Mouse (Mus musculus): ENCODE data around the gene Cd300c. TPM values are rescaled to one million over a fixed set of nuclear protein-coding genes. Genes with fewer than 3 reads are reported as not detected.

Cd300c gene
- polyA plus RNA-seq, 1 experiment from 2014 or later, result not detected

DNA sequence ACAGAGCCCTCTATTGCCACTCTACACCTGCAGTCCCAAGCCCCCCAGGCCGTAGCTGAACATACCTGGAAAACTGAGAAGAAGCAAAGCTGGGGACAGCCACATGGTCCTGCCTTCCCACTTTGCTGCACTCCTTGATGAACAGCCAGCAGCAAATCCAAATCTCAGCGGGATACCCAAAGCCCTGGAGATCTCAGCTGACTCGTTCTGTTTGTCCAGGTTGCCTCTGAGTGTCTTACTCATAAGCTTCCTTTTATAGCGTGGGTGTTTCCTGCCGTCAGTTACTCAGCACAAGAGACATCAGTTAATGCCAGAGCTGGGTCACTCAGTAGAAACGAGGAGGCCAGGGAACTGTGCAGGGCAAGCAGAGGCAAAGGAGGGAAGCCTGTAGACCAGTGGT lies 34.8 kb downstream of the Cd300c start, which contains the start of gene Cd300lb:
Gene Cd300lb, minus strand, starts transcription at position 243 of the 400 bp plus-strand sequence.
- no peak within 1 kb of the TSS for H3K4me3 ChIP-seq (ENCODE audit: low read depth, low read length)
- no peak within 1 kb of the TSS for H3K27ac ChIP-seq (ENCODE audit: low read depth, low read length)
- no peaks in the 10 kb centered on the region for H3K36me3 ChIP-seq (ENCODE audit: control insufficient read depth, insufficient read depth, low read length)
- no peaks in the 10 kb centered on the region for H3K27me3 ChIP-seq (replicated peaks; ENCODE audit: control insufficient read depth, insufficient read depth, low read length)
- DNase-seq (ENCODE audit: low spot score) (no peak), ATAC-seq (replicated peaks; ENCODE audit: low FRiP score) (no peak)
- H3K9ac ChIP-seq (ENCODE audit: low read depth, low read length), result no peak within 1 kb of the TSS
- no peaks in the 10 kb centered on the region for H3K9me3 ChIP-seq (ENCODE audit: control insufficient read depth, low read length)
- no peak within 1 kb of the TSS for H3K4me2 ChIP-seq
- no peaks in the 10 kb centered on the region for H3K4me1 ChIP-seq (replicated peaks; ENCODE audit: control insufficient read depth, insufficient read depth, low read length)
- 41% methylated on average over 6 of the region's 6 CpGs for WGBS

DNA sequence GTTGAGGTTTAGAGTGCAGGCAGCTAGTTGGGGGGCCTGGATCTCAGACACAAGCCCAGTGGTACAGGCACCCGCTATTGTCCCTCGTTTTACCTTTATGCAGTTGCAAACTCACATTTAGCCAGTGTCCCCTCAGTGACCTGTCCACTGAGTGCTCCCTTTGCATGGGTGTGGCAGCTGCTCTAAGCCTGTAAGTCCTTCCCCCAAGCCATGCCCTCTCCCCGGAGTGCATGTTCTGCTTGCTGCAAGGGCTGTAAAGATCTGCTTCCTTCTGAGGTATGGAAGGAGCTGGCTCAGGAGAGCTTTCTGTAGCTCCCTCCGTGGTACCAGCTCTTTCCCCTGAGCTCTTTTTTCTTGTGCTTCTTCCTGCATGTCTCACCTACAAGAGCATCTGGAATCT lies 35.4 kb downstream of the Cd300c start:
- 63% methylated on average over 4 of the region's 4 CpGs for WGBS
- H3K27me3 ChIP-seq (replicated peaks; ENCODE audit: control insufficient read depth, insufficient read depth, low read length), result no peaks in the 10 kb centered on the region
- ATAC-seq (replicated peaks; ENCODE audit: low FRiP score) (no peak), DNase-seq (ENCODE audit: low spot score) (no peak)
- no peak overlapping the region for H3K9ac ChIP-seq (ENCODE audit: low read depth, low read length)
- no peaks in the 10 kb centered on the region for H3K4me1 ChIP-seq (replicated peaks; ENCODE audit: control insufficient read depth, insufficient read depth, low read length)
- no peaks in the 10 kb centered on the region for H3K36me3 ChIP-seq (ENCODE audit: control insufficient read depth, insufficient read depth, low read length)
- H3K27ac ChIP-seq (ENCODE audit: low read depth, low read length), result no peak overlapping the region
- no peak overlapping the region for H3K4me3 ChIP-seq (ENCODE audit: low read depth, low read length)
- no peak overlapping the region for H3K4me2 ChIP-seq
- H3K9me3 ChIP-seq (ENCODE audit: control insufficient read depth, low read length), result no peaks in the 10 kb centered on the region

DNA sequence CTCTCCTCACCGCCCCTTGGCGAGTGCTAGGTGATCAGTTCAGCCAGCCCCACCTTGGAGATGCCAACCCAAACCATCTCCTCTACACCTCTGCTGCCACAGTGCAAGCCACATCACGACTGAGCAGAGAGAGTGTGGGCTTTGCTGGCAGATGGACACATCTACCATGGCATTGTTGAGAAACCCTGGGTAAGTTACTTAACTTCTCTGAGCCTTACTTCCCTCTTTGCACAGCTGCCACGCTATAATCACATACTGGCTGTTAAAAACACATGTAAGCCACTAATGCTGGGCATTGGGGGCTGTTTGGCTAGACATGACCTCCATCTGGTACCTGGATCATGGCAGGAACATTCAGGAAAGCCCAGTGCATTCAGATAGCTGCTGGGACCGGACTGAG lies 37.9 kb downstream of the Cd300c start:
- DNase-seq (ENCODE audit: low spot score) (no peak), ATAC-seq (replicated peaks; ENCODE audit: low FRiP score) (no peak)
- 66% methylated on average over 5 of the region's 5 CpGs for WGBS
- Histone ChIP-seq H3K4me1 (replicated peaks; ENCODE audit: control insufficient read depth, insufficient read depth, low read length) (no peaks in the 10 kb centered on the region), H3K36me3 (ENCODE audit: control insufficient read depth, insufficient read depth, low read length) (no peaks in the 10 kb centered on the region), H3K27me3 (replicated peaks; ENCODE audit: control insufficient read depth, insufficient read depth, low read length) (no peaks in the 10 kb centered on the region), H3K9me3 (ENCODE audit: control insufficient read depth, low read length) (no peaks in the 10 kb centered on the region), H3K9ac (ENCODE audit: low read depth, low read length) (no peak overlapping the region), H3K27ac (ENCODE audit: low read depth, low read length) (no peak overlapping the region), H3K4me2 (no peak overlapping the region), H3K4me3 (ENCODE audit: low read depth, low read length) (no peak overlapping the region)

DNA sequence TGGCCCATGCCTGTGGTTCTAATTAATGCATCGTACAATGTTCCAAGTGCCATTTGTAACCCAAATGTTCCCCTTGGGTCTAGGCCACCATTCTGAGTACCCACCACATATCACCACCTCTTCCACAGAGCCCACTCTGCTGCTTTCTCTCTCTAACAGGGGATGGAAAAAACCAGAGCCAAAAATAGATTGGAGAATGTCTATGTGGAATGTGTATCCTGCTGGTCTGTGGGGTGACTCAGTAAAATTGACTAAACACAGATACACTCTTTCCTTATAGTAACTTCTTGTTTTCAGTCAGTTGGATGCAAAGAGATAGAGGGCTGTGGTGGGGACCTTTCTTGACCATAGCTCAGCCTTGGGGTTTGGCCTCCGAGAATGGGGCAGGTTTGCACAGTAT lies 39.4 kb downstream of the Cd300c start:
- H3K4me1 ChIP-seq (replicated peaks; ENCODE audit: control insufficient read depth, insufficient read depth, low read length), result no peaks in the 10 kb centered on the region
- no peaks in the 10 kb centered on the region for H3K9me3 ChIP-seq (ENCODE audit: control insufficient read depth, low read length)
- ATAC-seq (replicated peaks; ENCODE audit: low FRiP score), result no peak
- no peak overlapping the region for H3K27ac ChIP-seq (ENCODE audit: low read depth, low read length)
- DNase-seq (ENCODE audit: low spot score), result no peak
- no peak overlapping the region for H3K4me3 ChIP-seq (ENCODE audit: low read depth, low read length)
- no peaks in the 10 kb centered on the region for H3K36me3 ChIP-seq (ENCODE audit: control insufficient read depth, insufficient read depth, low read length)
- H3K9ac ChIP-seq (ENCODE audit: low read depth, low read length), result no peak overlapping the region
- H3K27me3 ChIP-seq (replicated peaks; ENCODE audit: control insufficient read depth, insufficient read depth, low read length), result no peaks in the 10 kb centered on the region
- WGBS, result 58% methylated on average over 2 of the region's 2 CpGs
- H3K4me2 ChIP-seq, result no peak overlapping the region

DNA sequence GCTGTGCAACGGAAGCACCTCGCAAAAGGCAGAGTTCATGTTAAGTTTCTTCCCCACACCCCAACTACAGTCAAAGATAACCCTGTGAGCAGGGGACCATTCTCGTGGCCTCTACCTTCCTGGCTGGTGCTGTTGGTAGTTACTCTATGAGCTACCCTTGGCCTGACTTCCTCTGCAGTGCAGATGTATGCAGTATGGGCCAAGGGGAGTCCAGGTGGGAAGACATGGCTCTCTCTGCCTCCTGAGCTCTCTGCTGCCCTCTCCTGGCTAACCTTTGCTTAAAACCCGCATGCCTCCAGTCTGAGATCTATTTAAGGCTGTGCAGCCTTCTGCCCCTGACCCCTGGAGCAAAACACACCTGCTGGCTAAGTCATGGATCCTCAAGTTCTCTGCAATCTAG lies 45.0 kb downstream of the Cd300c start:
- Histone ChIP-seq H3K27me3 (replicated peaks; ENCODE audit: control insufficient read depth, insufficient read depth, low read length) (no peaks in the 10 kb centered on the region), H3K4me2 (no peak overlapping the region), H3K4me3 (ENCODE audit: low read depth, low read length) (no peak overlapping the region), H3K4me1 (replicated peaks; ENCODE audit: control insufficient read depth, insufficient read depth, low read length) (no peaks in the 10 kb centered on the region), H3K36me3 (ENCODE audit: control insufficient read depth, insufficient read depth, low read length) (no peaks in the 10 kb centered on the region), H3K9ac (ENCODE audit: low read depth, low read length) (no peak overlapping the region), H3K9me3 (ENCODE audit: control insufficient read depth, low read length) (no peaks in the 10 kb centered on the region), H3K27ac (ENCODE audit: low read depth, low read length) (no peak overlapping the region)
- 73% methylated on average over 4 of the region's 4 CpGs for WGBS
- no peak for DNase-seq (ENCODE audit: low spot score)
- ATAC-seq (replicated peaks; ENCODE audit: low FRiP score), result no peak

DNA sequence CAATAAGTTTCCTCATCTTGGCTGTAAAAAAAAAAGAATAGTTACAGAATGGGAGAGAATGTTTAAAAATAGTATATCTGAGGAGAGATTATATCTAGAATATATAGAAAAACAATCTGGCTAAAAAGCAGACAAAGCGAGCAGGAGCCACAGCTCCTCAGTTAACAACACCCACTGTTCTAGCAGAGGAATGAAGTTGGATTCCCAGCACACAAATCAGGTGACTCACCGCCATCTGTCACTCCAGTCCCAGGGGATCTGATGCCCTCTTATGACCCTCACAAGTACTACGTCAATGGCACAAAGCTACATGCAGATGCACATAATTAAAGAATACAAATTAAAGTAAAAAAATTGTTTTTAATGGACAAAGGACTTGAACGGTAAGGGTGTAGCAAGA lies 46.5 kb downstream of the Cd300c start:
- DNase-seq (ENCODE audit: low spot score) (no peak), ATAC-seq (replicated peaks; ENCODE audit: low FRiP score) (no peak)
- no peaks in the 10 kb centered on the region for H3K9me3 ChIP-seq (ENCODE audit: control insufficient read depth, low read length)
- H3K4me2 ChIP-seq, result no peak overlapping the region
- no peaks in the 10 kb centered on the region for H3K36me3 ChIP-seq (ENCODE audit: control insufficient read depth, insufficient read depth, low read length)
- H3K4me3 ChIP-seq (ENCODE audit: low read depth, low read length), result no peak overlapping the region
- 80% methylated on average over 4 of the region's 4 CpGs for whole genome bisulfite sequencing
- no peaks in the 10 kb centered on the region for H3K4me1 ChIP-seq (replicated peaks; ENCODE audit: control insufficient read depth, insufficient read depth, low read length)
- H3K9ac ChIP-seq (ENCODE audit: low read depth, low read length), result no peak overlapping the region
- no peaks in the 10 kb centered on the region for H3K27me3 ChIP-seq (replicated peaks; ENCODE audit: control insufficient read depth, insufficient read depth, low read length)
- H3K27ac ChIP-seq (ENCODE audit: low read depth, low read length), result no peak overlapping the region

DNA sequence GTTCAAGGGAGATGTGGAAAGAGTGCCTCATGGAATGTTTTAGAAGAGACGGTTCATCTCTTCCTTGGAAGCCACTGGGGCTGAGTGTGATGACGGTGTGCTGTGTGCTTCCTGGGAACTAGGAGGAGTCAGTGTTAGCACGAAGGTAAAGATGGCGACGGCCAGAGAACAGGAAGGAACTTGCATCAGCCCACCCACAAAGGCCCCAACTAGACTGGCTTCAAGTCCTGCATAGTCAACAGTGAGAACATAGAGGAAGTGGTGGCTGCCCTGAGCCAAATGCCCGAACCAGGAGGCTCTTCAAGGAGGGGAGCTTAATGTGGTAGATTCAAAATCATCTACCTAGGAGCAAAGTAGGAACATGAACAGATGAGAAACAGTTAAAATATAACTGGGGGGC lies 51.8 kb downstream of the Cd300c start:
- H3K4me1 ChIP-seq (replicated peaks; ENCODE audit: control insufficient read depth, insufficient read depth, low read length), result no peaks in the 10 kb centered on the region
- H3K27ac ChIP-seq (ENCODE audit: low read depth, low read length), result no peak overlapping the region
- ATAC-seq (replicated peaks; ENCODE audit: low FRiP score), result no peak
- H3K4me2 ChIP-seq, result no peak overlapping the region
- no peak overlapping the region for H3K9ac ChIP-seq (ENCODE audit: low read depth, low read length)
- no peaks in the 10 kb centered on the region for H3K36me3 ChIP-seq (ENCODE audit: control insufficient read depth, insufficient read depth, low read length)
- WGBS, result 44% methylated on average over 6 of the region's 6 CpGs
- no peak overlapping the region for H3K4me3 ChIP-seq (ENCODE audit: low read depth, low read length)
- no peaks in the 10 kb centered on the region for H3K27me3 ChIP-seq (replicated peaks; ENCODE audit: control insufficient read depth, insufficient read depth, low read length)
- H3K9me3 ChIP-seq (ENCODE audit: control insufficient read depth, low read length), result no peaks in the 10 kb centered on the region
- no peak for DNase-seq (ENCODE audit: low spot score)

DNA sequence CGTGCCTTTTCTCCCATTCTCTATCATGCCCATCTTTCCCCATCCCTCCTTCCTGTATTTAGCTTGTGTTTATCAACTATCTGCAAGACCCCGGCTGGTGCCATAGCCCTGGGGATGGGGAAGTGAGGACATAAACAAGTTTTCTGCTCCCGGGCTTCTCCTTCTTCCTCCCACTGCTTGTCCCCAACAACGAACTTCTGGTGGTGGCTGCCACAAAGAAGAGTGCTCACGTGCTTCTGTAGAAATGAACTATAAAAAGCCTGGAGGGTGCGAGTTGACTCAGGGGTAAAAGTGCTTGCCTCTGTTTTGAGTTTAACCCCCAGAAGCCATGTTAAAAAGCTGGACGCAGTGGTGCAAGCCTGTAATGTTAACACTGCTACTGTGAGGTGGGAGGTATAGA lies 54.0 kb downstream of the Cd300c start:
- Histone ChIP-seq H3K27me3 (replicated peaks; ENCODE audit: control insufficient read depth, insufficient read depth, low read length) (no peaks in the 10 kb centered on the region), H3K4me2 (no peak overlapping the region), H3K9ac (ENCODE audit: low read depth, low read length) (no peak overlapping the region), H3K4me1 (replicated peaks; ENCODE audit: control insufficient read depth, insufficient read depth, low read length) (no peaks in the 10 kb centered on the region), H3K27ac (ENCODE audit: low read depth, low read length) (no peak overlapping the region), H3K36me3 (ENCODE audit: control insufficient read depth, insufficient read depth, low read length) (no peaks in the 10 kb centered on the region), H3K4me3 (ENCODE audit: low read depth, low read length) (no peak overlapping the region), H3K9me3 (ENCODE audit: control insufficient read depth, low read length) (no peaks in the 10 kb centered on the region)
- 26% methylated on average over 7 of the region's 7 CpGs for WGBS
- DNase-seq (ENCODE audit: low spot score) (no peak), ATAC-seq (replicated peaks; ENCODE audit: low FRiP score) (no peak)

DNA sequence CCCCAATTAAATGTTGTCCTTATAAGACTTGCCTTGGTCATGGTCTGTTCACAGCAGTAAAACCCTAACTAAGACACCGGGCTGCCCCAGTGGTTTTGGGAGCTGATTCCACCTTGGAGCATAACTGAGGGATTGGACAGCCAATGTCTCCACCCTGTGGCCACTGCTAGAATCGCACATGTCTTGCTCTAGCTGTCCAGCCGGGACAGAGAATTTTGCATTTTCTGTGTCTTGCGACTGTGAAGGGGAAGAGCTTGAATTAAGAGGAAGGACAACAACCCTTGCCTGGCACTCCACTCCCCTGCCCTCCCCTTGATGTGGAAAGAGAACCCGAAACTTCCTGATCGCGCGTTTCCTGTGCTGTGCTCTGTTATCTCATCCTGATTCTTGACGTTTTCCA lies 56.1 kb downstream of the Cd300c start:
- ATAC-seq (replicated peaks; ENCODE audit: low FRiP score), result peak; percentile 68

More for the DNA sequence above, 56.1 kb downstream of the Cd300c start:
- no peak overlapping the region for H3K4me2 ChIP-seq
- H3K9ac ChIP-seq (ENCODE audit: low read depth, low read length), result no peak overlapping the region
- 0 out of 2 replicates have a peak, but pooled peaks cover 1% of the 10 kb centered on the region for H3K4me1 ChIP-seq (replicated peaks; ENCODE audit: control insufficient read depth, insufficient read depth, low read length)
- no peak overlapping the region for H3K4me3 ChIP-seq (ENCODE audit: low read depth, low read length)
- H3K36me3 ChIP-seq (ENCODE audit: control insufficient read depth, insufficient read depth, low read length), result no peaks in the 10 kb centered on the region
- H3K27ac ChIP-seq (ENCODE audit: low read depth, low read length), result no peak overlapping the region
- 7% methylated on average over 9 of the region's 9 CpGs for WGBS
- H3K9me3 ChIP-seq (ENCODE audit: control insufficient read depth, low read length), result no peaks in the 10 kb centered on the region
- DNase-seq (ENCODE audit: low spot score), result peak; percentile 69
- no peaks in the 10 kb centered on the region for H3K27me3 ChIP-seq (replicated peaks; ENCODE audit: control insufficient read depth, insufficient read depth, low read length)
